Mouse (Mus musculus) small intestine, adult 2 months (tissue): ENCODE data around the gene Cadm4. TPM values are rescaled to one million over a fixed set of nuclear protein-coding genes. Genes with fewer than 3 reads are reported as not detected.

ENCODE experiments used
- H3K27ac ChIP-seq: fragments of 200-500 bp; 2 replicates; pipeline ENCODE4 v1.5.1; 2012; ENCODE audit warnings: low read depth, low read length, control low read depth, inconsistent platforms; ENCODE audit not compliant: insufficient read depth
- H3K27me3 ChIP-seq: fragments of 200-500 bp; 2 replicates; pipeline ENCODE4 v1.6.1; 2012; ENCODE audit warnings: mild to moderate bottlenecking, moderate library complexity, low read length, inconsistent platforms; ENCODE audit not compliant: control insufficient read depth, insufficient read depth
- H3K36me3 ChIP-seq: fragments of 200-500 bp; 2 replicates; pipeline ENCODE4 v1.6.1; 2012; ENCODE audit warnings: mild to moderate bottlenecking, low read length, control low read depth, inconsistent platforms; ENCODE audit not compliant: control insufficient read depth, insufficient read depth
- H3K4me1 ChIP-seq: fragments of 200-500 bp; 2 replicates; pipeline ENCODE4 v1.6.1; 2012; ENCODE audit warnings: low read length, inconsistent platforms, mixed read lengths; ENCODE audit not compliant: control insufficient read depth, insufficient read depth, insufficient read length
- H3K4me3 ChIP-seq: fragments of 200-500 bp; 2 replicates; pipeline ENCODE4 v1.5.1; 2012; ENCODE audit warnings: low read depth, mild to moderate bottlenecking, control low read depth, inconsistent platforms, low read length, moderate library complexity
- CTCF ChIP-seq: fragments of 200-500 bp; IDR thresholded peaks from 2 replicates; pipeline ENCODE4 v1.5.1; 2012; ENCODE audit warnings: low read depth, mild to moderate bottlenecking, control low read depth, inconsistent platforms, low read length, moderate library complexity, mixed read lengths; ENCODE audit not compliant: insufficient replicate concordance, insufficient read length; ENCODE audit errors: extremely low read depth
- POLR2A ChIP-seq: fragments of 200-500 bp; IDR thresholded peaks from 2 replicates; pipeline ENCODE4 v1.6.1; 2012; ENCODE audit warnings: low read depth, mild to moderate bottlenecking, control low read depth, inconsistent platforms, low read length, moderate library complexity
- WGBS: fragments of 180-500 bp; shearing (Covaris S2); methylation state at CpG from one replicate; pipeline ENCODE4 v1.1.7; 2018; 5-methylcytosine and 5-hydroxymethylcytosine counted together
- polyA plus RNA-seq: library from polyadenylated mRNA; depleted of rRNA; stranded (reverse); fragments of >200 nt; gene quantifications from 2 replicates; pipeline ENCODE4 v1.2.3, GENCODE M21; 2012

Cadm4 gene
- polyA plus RNA-seq, 1 experiment, result 2.9 TPM

GRCm38 (mm10) chr7:24474811-24475506, 6.9 kb upstream of the Cadm4 start:
- TF ChIP-seq CTCF, result no peak
- no peak for TF ChIP-seq POLR2A
- Histone ChIP-seq H3K4me1 (no peaks in the 10 kb centered on the region; the same call in 1 of the 2 replicates), H3K27me3 (no peaks in the 10 kb centered on the region), H3K27ac (no peak overlapping the region), H3K4me3 (no peak overlapping the region), H3K36me3 (0 out of 2 replicates have a peak, but pooled peaks cover 2% of the 10 kb centered on the region)
- WGBS, result 49% methylated on average over 21 of the region's 21 CpGs

GRCm38 (mm10) chr7:24476338-24476737, 5.5 kb upstream of the Cadm4 start:
- Histone ChIP-seq H3K27me3 (peaks cover 4% of the 10 kb centered on the region; the same call in 1 of the 2 replicates), H3K4me3 (no peak overlapping the region), H3K36me3 (0 out of 2 replicates have a peak, but pooled peaks cover 2% of the 10 kb centered on the region), H3K27ac (no peak overlapping the region), H3K4me1 (peaks cover under 1% of the 10 kb centered on the region)
- WGBS, result 79% methylated on average over 8 of the region's 8 CpGs
- TF ChIP-seq POLR2A (no peak), CTCF (no peak)

GRCm38 (mm10) chr7:24476856-24477255, 5.0 kb upstream of the Cadm4 start:
- Histone ChIP-seq H3K27ac (no peak overlapping the region), H3K27me3 (peaks cover 9% of the 10 kb centered on the region; the same call in 1 of the 2 replicates), H3K36me3 (0 out of 2 replicates have a peak, but pooled peaks cover 2% of the 10 kb centered on the region), H3K4me3 (no peak overlapping the region), H3K4me1 (peaks cover 4% of the 10 kb centered on the region)
- 86% methylated on average over 7 of the region's 7 CpGs for WGBS
- TF ChIP-seq CTCF (no peak), POLR2A (no peak)

- peaks cover 21% of the 10 kb centered on the region for H3K27me3 ChIP-seq
- no peak overlapping the region for H3K27ac ChIP-seq
- TF ChIP-seq CTCF (no peak), POLR2A (no peak)
- H3K4me3 ChIP-seq, result no peak overlapping the region
- 84% methylated on average over 5 of the region's 5 CpGs for WGBS
- peaks cover 4% of the 10 kb centered on the region for H3K4me1 ChIP-seq
- no peaks in the 10 kb centered on the region for H3K36me3 ChIP-seq
These were observed 2.9 kb upstream of the Cadm4 start for GRCm38 (mm10) chr7:24478911-24479310.

GRCm38 (mm10) chr7:24479685-24480084, 2.1 kb upstream of the Cadm4 start:
- Histone ChIP-seq H3K27me3 (peaks cover 21% of the 10 kb centered on the region), H3K4me1 (peaks cover 4% of the 10 kb centered on the region), H3K4me3 (no peak overlapping the region), H3K36me3 (no peaks in the 10 kb centered on the region), H3K27ac (no peak overlapping the region; the same call in 1 of the 2 replicates)
- TF ChIP-seq CTCF (no peak), POLR2A (no peak)
- 90% methylated on average over 2 of the region's 2 CpGs for WGBS

- H3K36me3 ChIP-seq, result no peaks in the 10 kb centered on the region
- H3K27ac ChIP-seq, result peak overlapping the region; percentile 33
- TF ChIP-seq POLR2A, result no peak
- TF ChIP-seq CTCF, result no peak
- 0 out of 2 replicates have a peak overlapping the region, but pooled peaks have one; percentile 68 for H3K4me3 ChIP-seq
- H3K4me1 ChIP-seq, result peaks cover 4% of the 10 kb centered on the region
- 48% methylated on average over 18 of the region's 18 CpGs for WGBS
- H3K27me3 ChIP-seq, result peaks cover 21% of the 10 kb centered on the region
These were observed 1.5 kb upstream of the Cadm4 start for GRCm38 (mm10) chr7:24480121-24480941.

GRCm38 (mm10) chr7:24480986-24481473, 793 bp upstream of the Cadm4 start:
- peaks cover 21% of the 10 kb centered on the region for H3K27me3 ChIP-seq
- H3K36me3 ChIP-seq, result no peaks in the 10 kb centered on the region
- peaks cover 4% of the 10 kb centered on the region for H3K4me1 ChIP-seq
- TF ChIP-seq POLR2A (no peak), CTCF (no peak)
- 10% methylated on average over 14 of the region's 14 CpGs for WGBS
- no peak overlapping the region; the same call in 1 of the 2 replicates for H3K27ac ChIP-seq
- H3K4me3 ChIP-seq, result peak overlapping the region; percentile 68
